Mouse (Mus musculus) right cerebral cortex, postnatal 36 days (tissue): Measurements from ENCODE around the gene Psmd14.
A peak's percentile ranks its signal among the peaks of the same experiment; 100 is the strongest.

Experiments used
- DNase-seq, 2 experiments: peaks; one replicate each; pipeline ENCODE4 v3.0.0; 2022; ENCODE audit warnings: low spot score in 2 of 2, mixed read lengths in 1 of 2

The Psmd14 gene

GRCm38 (mm10) chr2:61711108-61712040 is at the start of gene Psmd14:
Gene Psmd14 (plus strand): TSS chr2:61711694.
- peak; percentile 84 to 86 for DNase-seq

GRCm38 (mm10) chr2:61662833-61663232 is 48.7 kb upstream of the Psmd14 start:
- DNase-seq = no peak

- DNase-seq = no peak
Measured at GRCm38 (mm10) chr2:61663573-61664241, 47.8 kb upstream of the Psmd14 start.

GRCm38 (mm10) chr2:61667420-61667819 is 44.1 kb upstream of the Psmd14 start:
- no peak for DNase-seq

GRCm38 (mm10) chr2:61668260-61668659 is 43.2 kb upstream of the Psmd14 start:
- DNase-seq = peak; percentile 34 to 37

- DNase-seq = no peak
Measured at GRCm38 (mm10) chr2:61674555-61674954, 36.9 kb upstream of the Psmd14 start.

- DNase-seq = no peak
Measured at GRCm38 (mm10) chr2:61681572-61681971, 29.9 kb upstream of the Psmd14 start.

- DNase-seq = no peak
Measured at GRCm38 (mm10) chr2:61686533-61686932, 25.0 kb upstream of the Psmd14 start.

GRCm38 (mm10) chr2:61689086-61689485 is 22.4 kb upstream of the Psmd14 start:
- DNase-seq = no peak

- no peak for DNase-seq
Measured at GRCm38 (mm10) chr2:61709570-61709969, 1.9 kb upstream of the Psmd14 start.

GRCm38 (mm10) chr2:61712526-61712925 is 1.0 kb downstream of the Psmd14 start:
- no peak for DNase-seq

GRCm38 (mm10) chr2:61722401-61722982 is 11.0 kb downstream of the Psmd14 start:
- DNase-seq = no peak

GRCm38 (mm10) chr2:61732802-61733486 is 21.4 kb downstream of the Psmd14 start:
- no peak for DNase-seq

GRCm38 (mm10) chr2:61734175-61734574 is 22.7 kb downstream of the Psmd14 start:
- DNase-seq = no peak

- DNase-seq = no peak
Measured at GRCm38 (mm10) chr2:61746051-61746450, 34.6 kb downstream of the Psmd14 start.

- DNase-seq = no peak
Measured at GRCm38 (mm10) chr2:61746580-61746979, 35.1 kb downstream of the Psmd14 start.

GRCm38 (mm10) chr2:61747411-61747810 is 35.9 kb downstream of the Psmd14 start:
- DNase-seq = no peak

- DNase-seq = no peak
Measured at GRCm38 (mm10) chr2:61750702-61751101, 39.2 kb downstream of the Psmd14 start.

- DNase-seq = no peak
Measured at GRCm38 (mm10) chr2:61751286-61751685, 39.8 kb downstream of the Psmd14 start.

- DNase-seq = no peak
Measured at GRCm38 (mm10) chr2:61752362-61752761, 40.9 kb downstream of the Psmd14 start.

GRCm38 (mm10) chr2:61754989-61755388 is 43.5 kb downstream of the Psmd14 start:
- no peak for DNase-seq
